Mouse (Mus musculus): Measurements from ENCODE around the gene 4930438A08Rik. TPM values are rescaled to one million over a fixed set of nuclear protein-coding genes. Genes with fewer than 3 reads are reported as not detected.
A peak's percentile ranks its signal among the peaks of the same experiment; 100 is the strongest.

The 4930438A08Rik gene
- polyA plus RNA-seq, 1 experiment from 2014 or later, result 0.11 TPM

- Histone ChIP-seq H3K36me3 (ENCODE audit: control insufficient read depth, insufficient read depth, low read length) (no peaks in the 10 kb centered on the region), H3K27me3 (replicated peaks; ENCODE audit: control insufficient read depth, insufficient read depth, low read length) (no peaks in the 10 kb centered on the region), H3K27ac (ENCODE audit: low read depth, low read length) (no peak overlapping the region), H3K4me2 (ENCODE audit: low read length) (no peak overlapping the region), H3K9ac (ENCODE audit: low read depth, low read length) (no peak overlapping the region), H3K9me3 (ENCODE audit: control insufficient read depth, low read length) (no peaks in the 10 kb centered on the region), H3K4me1 (ENCODE audit: control insufficient read depth, insufficient read depth, low read depth, low read length) (peaks cover 15% of the 10 kb centered on the region), H3K4me3 (ENCODE audit: low read length) (no peak overlapping the region)
- ATAC-seq, result no peak
- WGBS, result 96% methylated on average over 9 of the region's 9 CpGs
These were observed 34.1 kb downstream of the 4930438A08Rik start for GRCm38 (mm10) chr11:58308661-58309060.

- Histone ChIP-seq H3K27me3 (replicated peaks; ENCODE audit: control insufficient read depth, insufficient read depth, low read length) (no peaks in the 10 kb centered on the region), H3K9ac (ENCODE audit: low read depth, low read length) (no peak overlapping the region), H3K27ac (ENCODE audit: low read depth, low read length) (no peak overlapping the region), H3K4me1 (ENCODE audit: control insufficient read depth, insufficient read depth, low read depth, low read length) (no peaks in the 10 kb centered on the region), H3K4me3 (ENCODE audit: low read length) (no peak overlapping the region), H3K36me3 (ENCODE audit: control insufficient read depth, insufficient read depth, low read length) (0 out of 2 replicates have a peak, but pooled peaks cover 3% of the 10 kb centered on the region), H3K9me3 (ENCODE audit: control insufficient read depth, low read length) (no peaks in the 10 kb centered on the region), H3K4me2 (ENCODE audit: low read length) (no peak overlapping the region)
- no peak for ATAC-seq
- 59% methylated on average over 6 of the region's 6 CpGs for WGBS
These were observed 39.5 kb downstream of the 4930438A08Rik start for GRCm38 (mm10) chr11:58314069-58314468.

- H3K4me1 ChIP-seq (ENCODE audit: control insufficient read depth, insufficient read depth, low read depth, low read length), result no peaks in the 10 kb centered on the region
- no peak overlapping the region for H3K9ac ChIP-seq (ENCODE audit: low read depth, low read length)
- no peaks in the 10 kb centered on the region for H3K9me3 ChIP-seq (ENCODE audit: control insufficient read depth, low read length)
- WGBS, result 95% methylated on average over 5 of the region's 5 CpGs
- no peak overlapping the region for H3K27ac ChIP-seq (ENCODE audit: low read depth, low read length)
- H3K4me2 ChIP-seq (ENCODE audit: low read length), result no peak overlapping the region
- no peak for ATAC-seq
- no peaks in the 10 kb centered on the region for H3K27me3 ChIP-seq (replicated peaks; ENCODE audit: control insufficient read depth, insufficient read depth, low read length)
- H3K4me3 ChIP-seq (ENCODE audit: low read length), result no peak overlapping the region
- H3K36me3 ChIP-seq (ENCODE audit: control insufficient read depth, insufficient read depth, low read length), result 0 out of 2 replicates have a peak, but pooled peaks cover 3% of the 10 kb centered on the region
These were observed 41.1 kb downstream of the 4930438A08Rik start for GRCm38 (mm10) chr11:58315536-58316168.

- Histone ChIP-seq H3K4me3 (ENCODE audit: low read length) (no peak overlapping the region), H3K4me1 (ENCODE audit: control insufficient read depth, insufficient read depth, low read depth, low read length) (no peaks in the 10 kb centered on the region; the same call in 1 of the 2 replicates), H3K36me3 (ENCODE audit: control insufficient read depth, insufficient read depth, low read length) (0 out of 2 replicates have a peak, but pooled peaks cover 3% of the 10 kb centered on the region), H3K9ac (ENCODE audit: low read depth, low read length) (no peak overlapping the region), H3K4me2 (ENCODE audit: low read length) (no peak overlapping the region), H3K9me3 (ENCODE audit: control insufficient read depth, low read length) (no peaks in the 10 kb centered on the region), H3K27ac (ENCODE audit: low read depth, low read length) (no peak overlapping the region), H3K27me3 (replicated peaks; ENCODE audit: control insufficient read depth, insufficient read depth, low read length) (no peaks in the 10 kb centered on the region)
- no peak for ATAC-seq
- 83% methylated on average over 17 of the region's 17 CpGs for WGBS
These were observed 41.7 kb downstream of the 4930438A08Rik start for GRCm38 (mm10) chr11:58316344-58316743.

GRCm38 (mm10) chr11:58316768-58317390, 42.3 kb downstream of the 4930438A08Rik start:
- H3K4me1 ChIP-seq (ENCODE audit: control insufficient read depth, insufficient read depth, low read depth, low read length), result peaks cover 3% of the 10 kb centered on the region
- H3K36me3 ChIP-seq (ENCODE audit: control insufficient read depth, insufficient read depth, low read length), result 0 out of 2 replicates have a peak, but pooled peaks cover 3% of the 10 kb centered on the region
- no peaks in the 10 kb centered on the region for H3K27me3 ChIP-seq (replicated peaks; ENCODE audit: control insufficient read depth, insufficient read depth, low read length)
- no peak overlapping the region for H3K4me2 ChIP-seq (ENCODE audit: low read length)
- no peak overlapping the region for H3K9ac ChIP-seq (ENCODE audit: low read depth, low read length)
- no peak overlapping the region for H3K27ac ChIP-seq (ENCODE audit: low read depth, low read length)
- WGBS, result 73% methylated on average over 28 of the region's 28 CpGs
- no peak for ATAC-seq
- H3K9me3 ChIP-seq (ENCODE audit: control insufficient read depth, low read length), result no peaks in the 10 kb centered on the region
- H3K4me3 ChIP-seq (ENCODE audit: low read length), result no peak overlapping the region

GRCm38 (mm10) chr11:58322824-58323569, 48.4 kb downstream of the 4930438A08Rik start:
- Histone ChIP-seq H3K9me3 (ENCODE audit: control insufficient read depth, low read length) (no peaks in the 10 kb centered on the region), H3K4me1 (ENCODE audit: control insufficient read depth, insufficient read depth, low read depth, low read length) (peaks cover 16% of the 10 kb centered on the region), H3K9ac (ENCODE audit: low read depth, low read length) (peak overlapping the region; percentile 89), H3K27me3 (replicated peaks; ENCODE audit: control insufficient read depth, insufficient read depth, low read length) (no peaks in the 10 kb centered on the region), H3K27ac (ENCODE audit: low read depth, low read length) (peak overlapping the region; percentile 97), H3K4me2 (ENCODE audit: low read length) (peak overlapping the region; percentile 81), H3K36me3 (ENCODE audit: control insufficient read depth, insufficient read depth, low read length) (peaks cover 10% of the 10 kb centered on the region), H3K4me3 (ENCODE audit: low read length) (peak overlapping the region; percentile 79)
- WGBS, result under 1% methylated on average over 57 of the region's 63 CpGs
- peak; percentile 98 for ATAC-seq

GRCm38 (mm10) chr11:58323570-58324340, 49.2 kb downstream of the 4930438A08Rik start:
- H3K27me3 ChIP-seq (replicated peaks; ENCODE audit: control insufficient read depth, insufficient read depth, low read length), result no peaks in the 10 kb centered on the region
- H3K9ac ChIP-seq (ENCODE audit: low read depth, low read length), result peak overlapping the region; percentile 89
- H3K9me3 ChIP-seq (ENCODE audit: control insufficient read depth, low read length), result no peaks in the 10 kb centered on the region
- H3K4me3 ChIP-seq (ENCODE audit: low read length), result peak overlapping the region; percentile 79
- peaks cover 16% of the 10 kb centered on the region for H3K4me1 ChIP-seq (ENCODE audit: control insufficient read depth, insufficient read depth, low read depth, low read length)
- H3K4me2 ChIP-seq (ENCODE audit: low read length), result peak overlapping the region; percentile 81
- H3K27ac ChIP-seq (ENCODE audit: low read depth, low read length), result peak overlapping the region; percentile 97
- H3K36me3 ChIP-seq (ENCODE audit: control insufficient read depth, insufficient read depth, low read length), result peaks cover 10% of the 10 kb centered on the region
- no peak for ATAC-seq
- 13% methylated on average over 24 of the region's 24 CpGs for WGBS

- Histone ChIP-seq H3K9ac (ENCODE audit: low read depth, low read length) (no peak overlapping the region), H3K4me2 (ENCODE audit: low read length) (no peak overlapping the region), H3K36me3 (ENCODE audit: control insufficient read depth, insufficient read depth, low read length) (peaks cover 10% of the 10 kb centered on the region), H3K4me1 (ENCODE audit: control insufficient read depth, insufficient read depth, low read depth, low read length) (peaks cover 25% of the 10 kb centered on the region), H3K9me3 (ENCODE audit: control insufficient read depth, low read length) (no peaks in the 10 kb centered on the region), H3K27me3 (replicated peaks; ENCODE audit: control insufficient read depth, insufficient read depth, low read length) (no peaks in the 10 kb centered on the region), H3K4me3 (ENCODE audit: low read length) (no peak overlapping the region), H3K27ac (ENCODE audit: low read depth, low read length) (no peak overlapping the region)
- no peak for ATAC-seq
- WGBS, result 90% methylated on average over 3 of the region's 3 CpGs
These were observed 50.1 kb downstream of the 4930438A08Rik start for GRCm38 (mm10) chr11:58324614-58325229.
